Mouse (Mus musculus): ENCODE results near the gene Baiap2l1. TPM values are rescaled to one million over a fixed set of nuclear protein-coding genes. Genes with fewer than 3 reads are reported as not detected.
A peak's percentile ranks its signal among the peaks of the same experiment; 100 is the strongest.

The Baiap2l1 gene
- polyA plus RNA-seq, 1 experiment: 5.1 TPM

DNA sequence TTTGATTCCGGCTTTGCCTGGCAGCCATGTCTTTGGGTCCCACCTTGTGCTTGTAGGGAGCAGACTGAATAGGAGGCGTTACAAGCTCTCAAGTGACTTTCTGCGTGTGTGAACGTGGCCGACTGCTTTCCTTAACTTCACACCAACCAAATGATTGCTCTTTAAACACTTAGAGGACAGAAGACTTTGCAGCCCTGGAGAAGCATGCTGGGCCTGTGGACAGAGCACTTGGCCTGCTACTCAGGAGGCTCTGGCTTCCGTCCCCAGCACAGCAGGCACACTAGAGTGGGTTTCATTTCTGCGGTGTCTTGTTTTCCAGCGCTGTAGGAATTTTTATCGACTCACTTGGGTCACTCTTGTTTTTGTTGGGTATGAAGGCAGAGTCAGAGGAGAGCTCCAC is 94.8 kb downstream of the Baiap2l1 start:
- Histone ChIP-seq H3K4me1 (ENCODE audit: control insufficient read depth, insufficient read depth, low read length) (peaks cover 7% of the 10 kb centered on the region), H3K4me3 (ENCODE audit: insufficient read depth, low read length) (no peak overlapping the region), H3K27ac (ENCODE audit: insufficient read depth, low read length) (no peak overlapping the region)
- no peak for TF ChIP-seq CTCF (IDR thresholded peaks at IDR 0.05; ENCODE audit: borderline replicate concordance, insufficient read depth, low read length)

DNA sequence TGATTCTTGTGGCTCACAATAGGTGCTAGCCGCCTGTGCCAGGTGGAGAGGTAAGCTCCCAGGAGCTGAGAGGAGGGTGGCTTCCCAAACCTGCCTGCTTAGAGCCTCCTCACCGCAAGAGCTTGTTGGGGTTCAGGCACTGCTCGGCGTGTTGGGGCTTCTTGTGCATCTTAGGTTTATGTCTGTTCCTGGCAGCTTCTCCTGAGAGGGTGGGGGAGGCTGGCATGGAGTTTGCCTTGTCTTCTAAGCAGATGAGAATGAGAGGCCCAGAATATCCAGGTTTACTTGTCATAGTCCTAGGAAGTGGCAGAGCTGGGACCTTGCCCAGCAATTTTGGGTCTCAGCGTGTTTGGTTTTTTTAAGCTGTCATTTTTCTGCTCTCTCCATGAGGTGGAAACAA is 96.1 kb downstream of the Baiap2l1 start:
- Histone ChIP-seq H3K4me1 (ENCODE audit: control insufficient read depth, insufficient read depth, low read length) (peaks cover 9% of the 10 kb centered on the region), H3K27ac (ENCODE audit: insufficient read depth, low read length) (no peak overlapping the region), H3K4me3 (ENCODE audit: insufficient read depth, low read length) (no peak overlapping the region)
- TF ChIP-seq CTCF (IDR thresholded peaks at IDR 0.05; ENCODE audit: borderline replicate concordance, insufficient read depth, low read length) (no peak), POLR2A (IDR thresholded peaks at IDR 0.05; ENCODE audit: low read depth, low read length) (no peak)

DNA sequence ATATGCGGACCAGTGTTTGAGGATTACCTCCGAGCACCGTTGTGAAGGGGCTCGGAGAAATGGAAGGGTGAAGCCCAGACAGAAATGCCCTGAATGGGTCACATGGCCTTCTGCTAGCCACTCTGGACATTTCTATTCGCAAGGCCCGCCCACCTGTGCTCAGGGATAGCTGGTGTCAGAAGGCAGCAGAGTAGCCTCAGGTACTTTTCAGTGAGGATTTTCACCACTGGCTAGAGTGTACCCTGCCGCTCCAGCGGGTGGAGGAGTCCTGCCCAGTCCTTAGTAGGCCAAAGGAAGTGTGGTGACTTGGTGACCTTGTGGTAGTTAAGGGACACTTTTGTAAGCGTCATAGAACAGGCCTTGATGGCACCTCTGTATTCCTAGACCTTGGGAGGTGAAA is 96.6 kb downstream of the Baiap2l1 start:
- Histone ChIP-seq H3K27ac (ENCODE audit: insufficient read depth, low read length) (no peak overlapping the region), H3K4me1 (ENCODE audit: control insufficient read depth, insufficient read depth, low read length) (peaks cover 9% of the 10 kb centered on the region), H3K4me3 (ENCODE audit: insufficient read depth, low read length) (no peak overlapping the region)
- TF ChIP-seq CTCF (IDR thresholded peaks at IDR 0.05; ENCODE audit: borderline replicate concordance, insufficient read depth, low read length) (no peak), POLR2A (IDR thresholded peaks at IDR 0.05; ENCODE audit: low read depth, low read length) (no peak)

DNA sequence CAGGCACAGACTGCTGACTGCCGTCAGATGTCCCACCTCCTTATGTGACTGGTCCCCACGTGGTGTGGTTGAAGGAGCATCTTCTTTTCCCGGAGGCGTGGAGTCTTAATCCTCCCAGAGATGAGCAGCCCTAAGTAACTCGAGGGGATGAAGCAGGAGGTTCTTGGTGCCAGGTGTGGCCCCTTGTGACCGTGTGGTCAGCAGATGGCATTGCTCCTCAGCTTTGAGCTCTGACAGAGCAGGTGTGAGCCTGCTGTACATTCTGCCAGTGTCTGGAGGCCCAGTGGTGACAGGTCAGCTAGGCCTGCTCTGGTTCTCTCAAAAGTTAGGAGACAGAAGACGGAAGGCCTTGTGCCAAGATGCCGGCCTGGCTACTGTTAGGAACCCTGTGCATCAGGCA is 97.4 kb downstream of the Baiap2l1 start:
- Histone ChIP-seq H3K27ac (ENCODE audit: insufficient read depth, low read length) (no peak overlapping the region), H3K4me1 (ENCODE audit: control insufficient read depth, insufficient read depth, low read length) (peaks cover 9% of the 10 kb centered on the region), H3K4me3 (ENCODE audit: insufficient read depth, low read length) (no peak overlapping the region)
- TF ChIP-seq POLR2A (IDR thresholded peaks at IDR 0.05; ENCODE audit: low read depth, low read length): no peak

DNA sequence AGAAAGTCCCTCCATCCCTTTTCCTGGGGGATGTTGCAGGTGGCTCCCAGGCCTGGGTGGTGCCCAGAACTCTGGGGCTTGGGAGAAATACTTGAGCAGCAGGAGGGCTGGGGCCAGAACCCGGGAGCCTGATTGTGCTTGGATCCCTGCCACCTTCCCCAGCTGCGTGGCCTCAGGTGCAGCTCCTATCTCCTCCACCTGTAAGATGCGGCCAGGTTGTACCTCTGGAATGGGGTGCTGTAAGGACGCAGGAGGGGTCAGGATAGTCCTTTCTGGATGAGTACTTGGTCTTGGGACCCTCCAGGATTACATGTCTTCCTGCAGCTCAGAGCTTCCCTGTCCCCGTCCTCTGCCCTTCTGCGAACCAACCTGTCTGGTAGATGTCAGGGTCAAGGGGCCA is 98.7 kb downstream of the Baiap2l1 start:
- TF ChIP-seq POLR2A (IDR thresholded peaks at IDR 0.05; ENCODE audit: low read depth, low read length): no peak
- no peak for TF ChIP-seq CTCF (IDR thresholded peaks at IDR 0.05; ENCODE audit: borderline replicate concordance, insufficient read depth, low read length)
- peaks cover 9% of the 10 kb centered on the region for H3K4me1 ChIP-seq (ENCODE audit: control insufficient read depth, insufficient read depth, low read length)
- no peak overlapping the region for H3K27ac ChIP-seq (ENCODE audit: insufficient read depth, low read length)
- H3K4me3 ChIP-seq (ENCODE audit: insufficient read depth, low read length): no peak overlapping the region

DNA sequence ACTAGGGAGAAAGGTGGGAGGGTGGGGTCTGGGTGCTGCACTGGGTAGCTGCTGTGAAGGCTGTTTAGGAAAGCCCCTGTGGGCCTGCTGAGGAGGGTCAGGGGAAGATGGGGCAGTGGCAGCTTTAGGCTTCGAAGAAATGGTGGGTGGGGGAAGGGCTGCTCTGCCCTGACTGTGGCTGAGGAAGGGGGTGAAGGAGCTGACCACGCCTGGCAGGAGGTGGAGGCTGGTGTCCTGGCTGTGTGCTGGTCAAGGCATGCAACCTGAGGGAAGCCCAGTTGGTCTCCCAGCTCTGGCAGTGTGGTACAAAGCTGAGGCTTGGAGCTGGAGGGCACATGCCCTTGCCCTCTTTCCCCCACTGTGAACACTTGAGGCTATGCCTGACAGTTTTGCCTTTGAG is 99.2 kb downstream of the Baiap2l1 start:
- H3K4me3 ChIP-seq (ENCODE audit: insufficient read depth, low read length): peak overlapping the region; percentile 86
- TF ChIP-seq POLR2A (IDR thresholded peaks at IDR 0.05; ENCODE audit: low read depth, low read length) (no peak), CTCF (IDR thresholded peaks at IDR 0.05; ENCODE audit: borderline replicate concordance, insufficient read depth, low read length) (no peak)
- no peak overlapping the region for H3K27ac ChIP-seq (ENCODE audit: insufficient read depth, low read length)
- peaks cover 9% of the 10 kb centered on the region for H3K4me1 ChIP-seq (ENCODE audit: control insufficient read depth, insufficient read depth, low read length)

DNA sequence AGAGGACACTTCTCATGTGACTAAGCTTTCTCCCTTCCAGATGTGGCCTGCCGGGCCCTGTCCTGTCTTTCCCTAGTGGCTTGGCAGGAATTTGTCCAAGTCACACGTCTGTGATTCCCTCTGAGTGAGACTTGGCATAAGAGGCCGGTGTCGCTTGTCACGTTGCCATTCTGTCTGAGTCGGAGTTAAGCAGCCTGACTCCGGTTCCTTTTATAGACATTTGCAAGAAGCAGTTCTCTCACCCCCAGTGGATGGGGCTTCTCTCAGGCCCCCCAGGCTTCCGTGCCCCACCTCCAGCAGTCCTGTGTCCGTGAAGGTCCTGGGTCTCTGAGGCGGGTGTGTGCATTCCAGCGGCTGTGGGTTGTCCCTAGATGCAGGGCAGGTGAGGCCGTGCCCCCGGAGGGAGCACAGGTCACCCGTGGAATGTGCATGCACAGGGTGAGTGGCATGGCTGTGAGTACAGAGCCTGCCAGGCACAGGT is 99.7 kb downstream of the Baiap2l1 start:
- TF ChIP-seq CTCF (IDR thresholded peaks at IDR 0.05; ENCODE audit: borderline replicate concordance, insufficient read depth, low read length): no peak
- no peak for TF ChIP-seq POLR2A (IDR thresholded peaks at IDR 0.05; ENCODE audit: low read depth, low read length)
- Histone ChIP-seq H3K4me1 (ENCODE audit: control insufficient read depth, insufficient read depth, low read length) (peaks cover 9% of the 10 kb centered on the region), H3K27ac (ENCODE audit: insufficient read depth, low read length) (0 out of 2 replicates have a peak overlapping the region, but pooled peaks have one; percentile 5), H3K4me3 (ENCODE audit: insufficient read depth, low read length) (peak overlapping the region; percentile 86)

DNA sequence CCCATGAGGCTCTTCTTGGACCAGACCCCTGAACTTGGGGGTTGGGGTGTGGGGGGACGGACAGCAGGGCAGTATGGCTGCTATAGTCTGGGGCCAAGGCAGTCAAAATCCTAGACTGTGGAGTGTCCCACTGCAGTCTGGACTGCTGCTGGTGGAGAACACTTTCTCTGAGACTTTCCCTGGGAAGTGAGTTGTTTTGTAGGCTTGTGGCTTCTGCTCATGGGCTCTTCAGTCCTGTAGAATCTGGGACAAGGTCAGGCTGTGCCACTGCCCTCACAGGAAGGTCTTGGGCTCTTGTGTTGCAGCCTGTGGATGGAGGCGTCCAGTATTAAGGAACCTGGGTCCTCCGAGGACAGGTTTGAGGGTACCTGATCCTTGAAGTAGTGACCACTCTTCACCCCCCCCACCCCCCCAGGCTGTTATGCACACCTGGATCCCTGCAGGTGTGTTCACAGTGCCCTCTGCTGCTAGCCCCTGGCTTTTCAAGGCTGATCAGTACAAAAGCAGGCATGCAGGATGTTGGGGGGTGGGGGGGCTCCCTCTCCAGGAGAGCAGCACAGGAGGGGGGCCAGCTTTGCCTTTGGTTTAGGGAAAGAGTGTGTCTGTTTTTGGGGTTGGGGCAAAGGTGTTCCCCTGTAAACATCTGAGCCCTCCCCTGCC is 100.3 kb downstream of the Baiap2l1 start:
- Histone ChIP-seq H3K27ac (ENCODE audit: insufficient read depth, low read length) (0 out of 2 replicates have a peak overlapping the region, but pooled peaks have one; percentile 5), H3K4me3 (ENCODE audit: insufficient read depth, low read length) (peak overlapping the region; percentile 86), H3K4me1 (ENCODE audit: control insufficient read depth, insufficient read depth, low read length) (peaks cover 9% of the 10 kb centered on the region)
- TF ChIP-seq CTCF (IDR thresholded peaks at IDR 0.05; ENCODE audit: borderline replicate concordance, insufficient read depth, low read length) (no peak), POLR2A (IDR thresholded peaks at IDR 0.05; ENCODE audit: low read depth, low read length) (no peak)

DNA sequence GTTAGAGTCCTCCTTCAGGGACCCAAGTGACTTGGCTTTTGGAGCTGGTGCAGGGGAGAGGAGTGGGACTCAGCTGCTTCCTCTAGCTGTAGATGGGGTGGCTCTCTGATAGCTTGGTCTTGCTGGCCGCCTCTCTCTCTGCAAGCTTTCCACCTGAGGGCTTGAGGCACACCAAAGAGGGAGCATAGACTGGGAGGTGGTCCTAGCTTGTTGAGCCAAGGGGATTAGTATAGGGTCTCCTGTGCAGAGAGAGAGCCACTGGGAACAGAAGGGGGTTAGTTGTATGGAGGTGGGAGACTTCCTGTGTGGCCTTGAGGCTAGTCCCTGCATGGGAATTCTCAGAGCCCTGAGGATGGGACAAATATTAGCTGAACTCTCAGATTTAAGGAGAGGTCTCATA is 101.0 kb downstream of the Baiap2l1 start:
- peaks cover 9% of the 10 kb centered on the region for H3K4me1 ChIP-seq (ENCODE audit: control insufficient read depth, insufficient read depth, low read length)
- no peak for TF ChIP-seq CTCF (IDR thresholded peaks at IDR 0.05; ENCODE audit: borderline replicate concordance, insufficient read depth, low read length)
- TF ChIP-seq POLR2A (IDR thresholded peaks at IDR 0.05; ENCODE audit: low read depth, low read length): no peak
- peak overlapping the region; percentile 76 for H3K27ac ChIP-seq (ENCODE audit: insufficient read depth, low read length)
- peak overlapping the region; percentile 86 for H3K4me3 ChIP-seq (ENCODE audit: insufficient read depth, low read length)

DNA sequence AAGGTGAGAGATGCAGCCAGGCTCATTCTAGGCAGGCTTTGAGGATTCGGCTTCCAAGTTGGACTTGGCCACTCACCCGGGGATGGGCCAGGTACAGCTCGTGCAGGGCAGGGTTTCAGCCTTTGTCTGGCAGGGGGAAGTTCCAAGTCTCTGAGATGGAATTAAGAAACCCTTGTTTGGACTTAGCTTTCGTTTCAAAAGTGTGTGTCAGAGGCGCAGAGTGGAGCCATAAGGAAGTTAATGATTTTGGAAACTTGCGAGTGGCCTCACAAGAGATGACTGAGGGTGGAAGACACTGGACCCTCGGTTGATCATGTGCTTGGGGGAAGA is 101.4 kb downstream of the Baiap2l1 start:
- TF ChIP-seq POLR2A (IDR thresholded peaks at IDR 0.05; ENCODE audit: low read depth, low read length) (no peak), CTCF (IDR thresholded peaks at IDR 0.05; ENCODE audit: borderline replicate concordance, insufficient read depth, low read length) (no peak)
- H3K4me1 ChIP-seq (ENCODE audit: control insufficient read depth, insufficient read depth, low read length): peaks cover 9% of the 10 kb centered on the region
- H3K4me3 ChIP-seq (ENCODE audit: insufficient read depth, low read length): peak overlapping the region; percentile 86
- H3K27ac ChIP-seq (ENCODE audit: insufficient read depth, low read length): peak overlapping the region; percentile 76
